Mouse (Mus musculus): ENCODE results near the gene Gm7138. TPM values are rescaled to one million over a fixed set of nuclear protein-coding genes. Genes with fewer than 3 reads are reported as not detected.
"Not testable (repeated sequence)": the region's sequence is repeated elsewhere in the genome, so short reads cannot be mapped to it uniquely, and the experiment has no call there.

Gm7138 gene
- polyA plus RNA-seq, 1 experiment from 2014 or later: 1.3 TPM

GRCm38 (mm10) chr10:77788621-77789020, 11.9 kb upstream of the Gm7138 start:
- no peak overlapping the region for H3K27ac ChIP-seq (replicated peaks)
- no peak overlapping the region for H3K4me3 ChIP-seq (replicated peaks)
- H3K27me3 ChIP-seq: no peaks in the 10 kb centered on the region
- H3K9me3 ChIP-seq (replicated peaks): no peaks in the 10 kb centered on the region
- no peak overlapping the region for H3K4me2 ChIP-seq (replicated peaks)
- no peak for ATAC-seq (ENCODE audit: insufficient number of reproducible peaks, low FRiP score, low TSS enrichment, low read depth)
- no peaks in the 10 kb centered on the region for H3K36me3 ChIP-seq
- H3K4me1 ChIP-seq: no peaks in the 10 kb centered on the region
- 73% methylated on average over 2 of the region's 2 CpGs for WGBS
- H3K9ac ChIP-seq: no peak overlapping the region

- not testable (repeated sequence) for H3K9me3 ChIP-seq (replicated peaks); ATAC-seq (ENCODE audit: insufficient number of reproducible peaks, low FRiP score, low TSS enrichment, low read depth); H3K36me3 ChIP-seq; H3K27me3 ChIP-seq; H3K9ac ChIP-seq; H3K27ac ChIP-seq (replicated peaks); H3K4me1 ChIP-seq; H3K4me2 ChIP-seq (replicated peaks); H3K4me3 ChIP-seq (replicated peaks)
- 75% methylated on average over 1 of the region's 1 CpGs for WGBS
These were observed 11.1 kb upstream of the Gm7138 start, which contains the start of gene Gm7137 for GRCm38 (mm10) chr10:77787876-77788275. Gm7137 (minus strand) TSS chr10:77788200.

GRCm38 (mm10) chr10:77783396-77783795, 6.7 kb upstream of the Gm7138 start:
- not testable (repeated sequence) for H3K9ac ChIP-seq; H3K4me2 ChIP-seq (replicated peaks); H3K27me3 ChIP-seq; H3K36me3 ChIP-seq; H3K4me3 ChIP-seq (replicated peaks); H3K4me1 ChIP-seq; ATAC-seq (ENCODE audit: insufficient number of reproducible peaks, low FRiP score, low TSS enrichment, low read depth); H3K9me3 ChIP-seq (replicated peaks); H3K27ac ChIP-seq (replicated peaks)
- WGBS: 94% methylated on average over 3 of the region's 3 CpGs

GRCm38 (mm10) chr10:77782442-77782841, 5.7 kb upstream of the Gm7138 start, which contains the start of gene Gm3250:
Gm3250 (minus strand) TSS chr10:77782542.
- not testable (repeated sequence) for H3K9me3 ChIP-seq (replicated peaks); ATAC-seq (ENCODE audit: insufficient number of reproducible peaks, low FRiP score, low TSS enrichment, low read depth); H3K27me3 ChIP-seq; H3K36me3 ChIP-seq; H3K4me3 ChIP-seq (replicated peaks); H3K27ac ChIP-seq (replicated peaks); H3K9ac ChIP-seq; H3K4me1 ChIP-seq; H3K4me2 ChIP-seq (replicated peaks)
- WGBS: 56% methylated on average over 1 of the region's 1 CpGs

- not testable (repeated sequence) for ATAC-seq (ENCODE audit: insufficient number of reproducible peaks, low FRiP score, low TSS enrichment, low read depth); H3K4me3 ChIP-seq (replicated peaks); H3K9ac ChIP-seq; H3K4me1 ChIP-seq; H3K27ac ChIP-seq (replicated peaks); H3K4me2 ChIP-seq (replicated peaks); H3K27me3 ChIP-seq; H3K9me3 ChIP-seq (replicated peaks); H3K36me3 ChIP-seq
- 83% methylated on average over 3 of the region's 3 CpGs for WGBS
These were observed 4.6 kb downstream of the Gm7138 start for GRCm38 (mm10) chr10:77772142-77772541.

- not testable (repeated sequence) for H3K9ac ChIP-seq; ATAC-seq (ENCODE audit: insufficient number of reproducible peaks, low FRiP score, low TSS enrichment, low read depth); H3K36me3 ChIP-seq; H3K4me1 ChIP-seq; H3K9me3 ChIP-seq (replicated peaks); H3K27ac ChIP-seq (replicated peaks); H3K4me3 ChIP-seq (replicated peaks); H3K27me3 ChIP-seq; H3K4me2 ChIP-seq (replicated peaks)
- no CpG with 5 or more reads among the region's 1 CpGs for WGBS
These were observed 5.5 kb downstream of the Gm7138 start, which contains the start of gene Gm3238 for GRCm38 (mm10) chr10:77771225-77771624. Gm3238 (minus strand) TSS chr10:77771325.

GRCm38 (mm10) chr10:77769727-77770126, 7.0 kb downstream of the Gm7138 start:
- 71% methylated on average over 1 of the region's 1 CpGs for WGBS

GRCm38 (mm10) chr10:77759582-77759981, 17.2 kb downstream of the Gm7138 start, which contains the start of gene Gm3233:
Gm3233 (minus strand) TSS chr10:77759682.
- not testable (repeated sequence) for H3K4me1 ChIP-seq; H3K9ac ChIP-seq; H3K27ac ChIP-seq (replicated peaks); H3K36me3 ChIP-seq; ATAC-seq (ENCODE audit: insufficient number of reproducible peaks, low FRiP score, low TSS enrichment, low read depth); H3K9me3 ChIP-seq (replicated peaks); H3K4me2 ChIP-seq (replicated peaks); H3K27me3 ChIP-seq; H3K4me3 ChIP-seq (replicated peaks)
- 80% methylated on average over 1 of the region's 1 CpGs for WGBS

More at GRCm38 (mm10) chr10:77769727-77770126, 7.0 kb downstream of the Gm7138 start:
- Histone ChIP-seq H3K4me2 (replicated peaks) (no peak overlapping the region), H3K4me1 (no peaks in the 10 kb centered on the region), H3K27me3 (no peaks in the 10 kb centered on the region), H3K27ac (replicated peaks) (no peak overlapping the region), H3K4me3 (replicated peaks) (no peak overlapping the region), H3K9ac (no peak overlapping the region), H3K9me3 (replicated peaks) (no peaks in the 10 kb centered on the region), H3K36me3 (no peaks in the 10 kb centered on the region)
- ATAC-seq (ENCODE audit: insufficient number of reproducible peaks, low FRiP score, low TSS enrichment, low read depth): peak; percentile 29; the same call in 1 of the 2 replicates

- H3K4me2 ChIP-seq (replicated peaks): no peak overlapping the region
- H3K4me3 ChIP-seq (replicated peaks): no peak overlapping the region
- H3K9ac ChIP-seq: no peak overlapping the region
- H3K27me3 ChIP-seq: no peaks in the 10 kb centered on the region
- H3K9me3 ChIP-seq (replicated peaks): no peaks in the 10 kb centered on the region
- ATAC-seq (ENCODE audit: insufficient number of reproducible peaks, low FRiP score, low TSS enrichment, low read depth): no peak
- no peaks in the 10 kb centered on the region for H3K36me3 ChIP-seq
- H3K4me1 ChIP-seq: no peaks in the 10 kb centered on the region
- no peak overlapping the region for H3K27ac ChIP-seq (replicated peaks)
These were observed 23.3 kb downstream of the Gm7138 start for GRCm38 (mm10) chr10:77753448-77753847.

- H3K36me3 ChIP-seq; H3K27me3 ChIP-seq; H3K4me3 ChIP-seq (replicated peaks); H3K9me3 ChIP-seq (replicated peaks); H3K27ac ChIP-seq (replicated peaks); H3K4me2 ChIP-seq (replicated peaks); H3K9ac ChIP-seq; H3K4me1 ChIP-seq; ATAC-seq (ENCODE audit: insufficient number of reproducible peaks, low FRiP score, low TSS enrichment, low read depth): not testable (repeated sequence)
- 57% methylated on average over 3 of the region's 3 CpGs for WGBS
These were observed 24.4 kb downstream of the Gm7138 start for GRCm38 (mm10) chr10:77752312-77752711.

GRCm38 (mm10) chr10:77751254-77751653, 25.5 kb downstream of the Gm7138 start, which contains the start of gene Gm9736:
Gm9736 (minus strand) TSS chr10:77751354.
- not testable (repeated sequence) for H3K9me3 ChIP-seq (replicated peaks); H3K4me3 ChIP-seq (replicated peaks); H3K4me2 ChIP-seq (replicated peaks); H3K27me3 ChIP-seq; ATAC-seq (ENCODE audit: insufficient number of reproducible peaks, low FRiP score, low TSS enrichment, low read depth); H3K4me1 ChIP-seq; H3K9ac ChIP-seq; H3K27ac ChIP-seq (replicated peaks); H3K36me3 ChIP-seq
- WGBS: 47% methylated on average over 1 of the region's 1 CpGs

GRCm38 (mm10) chr10:77750686-77751085, 26.1 kb downstream of the Gm7138 start:
- H3K9me3 ChIP-seq (replicated peaks); H3K9ac ChIP-seq; H3K4me3 ChIP-seq (replicated peaks); ATAC-seq (ENCODE audit: insufficient number of reproducible peaks, low FRiP score, low TSS enrichment, low read depth); H3K27ac ChIP-seq (replicated peaks); H3K27me3 ChIP-seq; H3K4me1 ChIP-seq; H3K36me3 ChIP-seq; H3K4me2 ChIP-seq (replicated peaks): not testable (repeated sequence)
- 78% methylated on average over 1 of the region's 1 CpGs for WGBS
